Comparison of ENCODE assay signal across 32 mouse cellular contexts in genomic region chr1:132136847-132137246, GRCm38 (mm10). TPM values are rescaled to one million over a fixed set of nuclear protein-coding genes. Genes with fewer than 3 reads are reported as not detected.
DNase-seq lines count a peak whose midpoint lies in the region; ATAC-seq and TF ChIP-seq lines count a peak whose summit lies in the region.
"Had no signal": no experiment of that assay in that cellular context is flagged by ENCODE, and none has a peak within 500 bp of the region (broad histone marks: within the 10 kb centered on the region; RNA-seq: fewer than 3 reads in every experiment).

No protein-coding gene starts in this region.

- TF ChIP-seq POLR2A in cerebellum, adult 2 months (IDR thresholded peaks at IDR 0.05; ENCODE audit: borderline replicate concordance, insufficient read depth, low read length) = no peak

- no peak for TF ChIP-seq CTCF in cerebellum, adult 2 months (IDR thresholded peaks at IDR 0.05; ENCODE audit: borderline replicate concordance, insufficient read depth, low read depth, low read length)

- peaks cover 88% of the 10 kb centered on the region for H3K79me2 ChIP-seq in macrophage (ENCODE audit: inconsistent target)

- H3K4me1 ChIP-seq in kidney, embryonic 15.5 days = peaks cover 53% of the 10 kb centered on the region
- no peaks in the 10 kb centered on the region for H3K4me1 ChIP-seq in cerebellum, adult 2 months (ENCODE audit: control insufficient read depth, insufficient read depth, low read length)

- peak; percentile 64 to 70 for DNase-seq in kidney, adult 8-10 months
- DNase-seq in kidney, postnatal 10 days = peak; percentile 79
- DNase-seq in cerebellum, adult 2 months = no peak
- no peak for DNase-seq in layer of hippocampus, adult 18-20 months (ENCODE audit: low spot score in 2 of 2)
- DNase-seq: adrenal gland, postnatal 25 days; cerebellum, adult 18-20 months; cerebellum, postnatal 14 days; forebrain, postnatal 0 days; gastrocnemius, postnatal 14 days; heart, postnatal 36 days; layer of hippocampus, adult 9-11 months; thymus, postnatal 4 days had no signal

- H3K27ac ChIP-seq in kidney, embryonic 15.5 days = no peak overlapping the region
- H3K27ac ChIP-seq in macrophage = peak overlapping the region; percentile 94
- no peak overlapping the region for H3K27ac ChIP-seq in cerebellum, adult 2 months (ENCODE audit: insufficient read depth, low read length)
- H3K27ac ChIP-seq: forebrain, embryonic 12.5 days; heart, embryonic 10.5 days; heart, embryonic 15.5 days; hindbrain, embryonic 12.5 days; hindbrain, postnatal 0 days; limb, embryonic 10.5 days; limb, embryonic 15.5 days; liver, embryonic 15.5 days; lung, embryonic 15.5 days; midbrain, embryonic 12.5 days; neural tube, embryonic 13.5 days had no signal

- no peaks in the 10 kb centered on the region for H3K36me3 ChIP-seq in kidney, embryonic 15.5 days
- no peaks in the 10 kb centered on the region; the same call in 1 of the 2 replicates for H3K36me3 ChIP-seq in macrophage (ENCODE audit: inconsistent target)
- H3K36me3 ChIP-seq: forebrain, embryonic 12.5 days; heart, embryonic 10.5 days; heart, embryonic 15.5 days; hindbrain, embryonic 12.5 days; limb, embryonic 10.5 days; limb, embryonic 15.5 days; liver, embryonic 15.5 days; lung, embryonic 15.5 days; midbrain, embryonic 12.5 days; neural tube, embryonic 13.5 days had no signal

- H3K9ac ChIP-seq in kidney, embryonic 15.5 days = no peak overlapping the region
- H3K9ac ChIP-seq: forebrain, embryonic 12.5 days; forebrain, postnatal 0 days; heart, embryonic 15.5 days; hindbrain, embryonic 12.5 days; limb, embryonic 15.5 days; liver, embryonic 15.5 days; lung, embryonic 15.5 days; midbrain, embryonic 12.5 days; neural tube, embryonic 13.5 days had no signal

- peaks cover 11% of the 10 kb centered on the region; the same call in 1 of the 2 replicates for H3K27me3 ChIP-seq in kidney, embryonic 15.5 days
- no peaks in the 10 kb centered on the region for H3K27me3 ChIP-seq in cerebellum, adult 2 months (ENCODE audit: control insufficient read depth, insufficient read depth, low read length)
- H3K27me3 ChIP-seq: lung, embryonic 15.5 days had no signal

- no peaks in the 10 kb centered on the region for H3K9me3 ChIP-seq in kidney, embryonic 15.5 days (replicated peaks)
- H3K9me3 ChIP-seq: forebrain, embryonic 12.5 days; heart, embryonic 10.5 days; heart, embryonic 15.5 days; hindbrain, embryonic 12.5 days; limb, embryonic 10.5 days; limb, embryonic 15.5 days; liver, embryonic 15.5 days; lung, embryonic 15.5 days; midbrain, embryonic 12.5 days; neural tube, embryonic 13.5 days had no signal

- 88% methylated on average over 3 of the region's 3 CpGs for WGBS in kidney, embryonic 15.5 days
- 97% methylated on average over 3 of the region's 3 CpGs for WGBS in macrophage (ENCODE audit: missing documents)
- 94% methylated on average over 3 of the region's 3 CpGs for WGBS in cerebellum, adult 2 months

- no peak overlapping the region for H3K4me3 ChIP-seq in kidney, embryonic 15.5 days (replicated peaks)
- H3K4me3 ChIP-seq in macrophage (ENCODE audit: inconsistent target) = peak overlapping the region; percentile 93; the same call in 1 of the 2 replicates
- H3K4me3 ChIP-seq in cerebellum, adult 2 months (replicated peaks; ENCODE audit: insufficient read depth, low read depth, low read length) = no peak overlapping the region
- H3K4me3 ChIP-seq: erythroblast, embryonic 14.5 days; forebrain, embryonic 12.5 days; heart, embryonic 10.5 days; heart, embryonic 15.5 days; hindbrain, embryonic 12.5 days; limb, embryonic 10.5 days; limb, embryonic 15.5 days; liver, embryonic 15.5 days; lung, embryonic 15.5 days; midbrain, embryonic 12.5 days; neural tube, embryonic 13.5 days had no signal

- no peak overlapping the region for H3K4me2 ChIP-seq in kidney, embryonic 15.5 days
- H3K4me2 ChIP-seq: forebrain, embryonic 12.5 days; heart, embryonic 15.5 days; hindbrain, embryonic 12.5 days; limb, embryonic 15.5 days; liver, embryonic 15.5 days; lung, embryonic 15.5 days; midbrain, embryonic 12.5 days; neural tube, embryonic 13.5 days had no signal

- ATAC-seq in kidney, embryonic 15.5 days (replicated peaks; ENCODE audit: low FRiP score) = no peak
- ATAC-seq in megakaryocyte-erythroid progenitor cell, adult 5-6 weeks (replicated peaks; ENCODE audit: low FRiP score, low TSS enrichment, poor library complexity, severe bottlenecking) = no peak
- ATAC-seq: forebrain, postnatal 0 days; hindbrain, postnatal 0 days had no signal

RNA-seq across cellular contexts. Expression of gene Cdk18, which starts 2.6 kb away (rescaled TPM):
- 7.6 and 8.1 TPM in 2 replicates for polyA plus RNA-seq in kidney, embryonic 15.5 days (2015; fragmentation: Nextera tagmentation; extraction: Ambion mirVana)
- total RNA-seq in macrophage (2018; cell fraction: chromatin; rRNA removed) = 100 to 1,000 TPM in 18 of 26 experiments, 10 to 100 TPM in 8; 36.4 to 443 (median 163) TPM
- 100 to 1,000 TPM in 8 of 26 experiments, 10 to 100 TPM in 18; 32.8 to 118 (median 70.3) TPM for total RNA-seq in macrophage (2018; cell fraction: cytosol; rRNA removed)
- 100 to 1,000 TPM in 12 of 26 experiments, 10 to 100 TPM in 14; 32.7 to 253 (median 92.9) TPM for total RNA-seq in macrophage (2018; cell fraction: nucleus; rRNA removed)
- polyA plus RNA-seq in macrophage (2018) = 71.8 to 165 TPM (median 102 TPM) in 3 replicates
- polyA plus RNA-seq in cerebellum, adult 2 months (2012; rRNA removed) = 32.1 and 35.8 TPM in 2 replicates
- 0.42 TPM in 1 of 2 replicates, not detected in the other for total RNA-seq in megakaryocyte-erythroid progenitor cell, adult 5-6 weeks (2014; fragmentation: Nextera tagmentation)
- total RNA-seq in megakaryocyte-erythroid progenitor cell, adult 5-6 weeks (2017) = 0.46 TPM in 1 of 2 replicates, not detected in the other
- 10 to 100 TPM; 21.7 to 29.2 TPM for total RNA-seq in layer of hippocampus, adult 18-20 months (2021)
- total RNA-seq: megakaryocyte, adult 5-6 weeks had no signal
- polyA plus RNA-seq: erythroblast, embryonic 14.5 days had no signal

RNA-seq across cellular contexts. Expression of gene Lemd1, which starts 54.4 kb away (rescaled TPM):
- 0.31 and 0.51 TPM in 2 replicates for polyA plus RNA-seq in kidney, embryonic 15.5 days (2015; fragmentation: Nextera tagmentation; extraction: Ambion mirVana)
- total RNA-seq in macrophage (2018; cell fraction: chromatin; rRNA removed) = not detected
- total RNA-seq in macrophage (2018; cell fraction: cytosol; rRNA removed) = not detected
- total RNA-seq in macrophage (2018; cell fraction: nucleus; rRNA removed) = not detected
- not detected in 3 replicates for polyA plus RNA-seq in macrophage (2018)
- 7.1 and 7.6 TPM in 2 replicates for polyA plus RNA-seq in cerebellum, adult 2 months (2012; rRNA removed)
- total RNA-seq in megakaryocyte-erythroid progenitor cell, adult 5-6 weeks (2014; fragmentation: Nextera tagmentation) = not detected in 2 replicates
- not detected in 2 replicates for total RNA-seq in megakaryocyte-erythroid progenitor cell, adult 5-6 weeks (2017)
- total RNA-seq in layer of hippocampus, adult 18-20 months (2021) = under 1 TPM in 1 of 2 experiments, not detected in 1; 0.32 TPM
- total RNA-seq: adrenal gland, postnatal 25 days; gastrocnemius, postnatal 14 days; granulocyte monocyte progenitor cell, adult 5-6 weeks; heart, postnatal 36 days; megakaryocyte, adult 5-6 weeks had no signal
- polyA plus RNA-seq: erythroblast, embryonic 14.5 days; heart, embryonic 15.5 days; liver, embryonic 15.5 days had no signal

RNA-seq across cellular contexts. Expression of gene AC124108.1, which starts 54.4 kb away (rescaled TPM):
- polyA plus RNA-seq in kidney, embryonic 15.5 days (2015; fragmentation: Nextera tagmentation; extraction: Ambion mirVana) = 0.05 TPM in 2 replicates
- total RNA-seq in macrophage (2018; cell fraction: chromatin; rRNA removed) = not detected
- total RNA-seq in macrophage (2018; cell fraction: cytosol; rRNA removed) = not detected
- not detected for total RNA-seq in macrophage (2018; cell fraction: nucleus; rRNA removed)
- polyA plus RNA-seq in macrophage (2018) = not detected in 3 replicates
- polyA plus RNA-seq in cerebellum, adult 2 months (2012; rRNA removed) = 3.2 and 3.6 TPM in 2 replicates
- total RNA-seq in megakaryocyte-erythroid progenitor cell, adult 5-6 weeks (2014; fragmentation: Nextera tagmentation) = not detected in 2 replicates
- total RNA-seq in megakaryocyte-erythroid progenitor cell, adult 5-6 weeks (2017) = not detected in 2 replicates
- total RNA-seq in layer of hippocampus, adult 18-20 months (2021) = under 1 TPM; 0.45 to 0.48 TPM
- total RNA-seq: adrenal gland, adult 18-20 months; adrenal gland, postnatal 25 days; gastrocnemius, postnatal 14 days; granulocyte monocyte progenitor cell, adult 5-6 weeks; heart, postnatal 36 days; megakaryocyte, adult 5-6 weeks had no signal
- polyA plus RNA-seq: erythroblast, embryonic 14.5 days; heart, embryonic 10.5 days; heart, embryonic 15.5 days; large intestine, adult 2 months; liver, embryonic 15.5 days; thymus, postnatal 0 days had no signal

Comparison
In these comparisons a context has a peak if more than half of its experiments do, and no peak if none do; other contexts are left out.
1. DNase-seq: peak in kidney, adult 8-10 months (2 of 2) and kidney, postnatal 10 days (single experiment); none in cerebellum, adult 2 months (0 of 2) and layer of hippocampus, adult 18-20 months (0 of 2).